Mouse (Mus musculus): ENCODE data around the gene Pi4kb.

The Pi4kb gene

DNA sequence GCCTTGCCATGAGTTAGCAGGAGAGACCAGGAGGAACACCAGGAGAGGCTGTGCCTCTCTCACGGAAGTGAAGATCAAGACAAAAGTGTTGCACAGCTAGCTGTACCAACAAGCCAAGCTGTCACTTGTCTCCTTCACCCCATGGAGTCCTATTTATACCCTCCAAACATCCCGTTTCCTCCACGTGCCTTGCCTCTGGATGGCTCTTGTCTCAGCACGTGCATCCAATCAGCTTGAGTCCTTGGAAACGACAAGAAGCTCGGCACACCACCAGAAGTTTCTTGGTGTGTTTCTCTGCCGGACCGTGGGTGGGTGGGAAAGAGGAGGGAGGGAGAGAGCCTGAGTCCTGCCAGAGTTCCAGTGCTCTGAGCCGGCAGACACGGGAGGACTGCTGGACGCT lies 50.0 kb downstream of the Pi4kb start:
- POLR2A ChIA-PET = interaction anchor here (0.7 to 11.6 kb wide), 37 partner anchors 8 to 250 kb away, joined by 3 to 203 read pairs (median 6); partner anchors contain the start of genes Zfp687 (in 4 of the 4), Pi4kb (in 2 of the 4), Psmd4 (in 2 of the 4) and Vps72 (in 2 of the 4)
- CTCF ChIA-PET = interaction anchor here (0.5 to 1.2 kb wide), 9 partner anchors 8 to 777 kb away, joined by 3 to 5 read pairs (median 3); no protein-coding TSS in a partner anchor

DNA sequence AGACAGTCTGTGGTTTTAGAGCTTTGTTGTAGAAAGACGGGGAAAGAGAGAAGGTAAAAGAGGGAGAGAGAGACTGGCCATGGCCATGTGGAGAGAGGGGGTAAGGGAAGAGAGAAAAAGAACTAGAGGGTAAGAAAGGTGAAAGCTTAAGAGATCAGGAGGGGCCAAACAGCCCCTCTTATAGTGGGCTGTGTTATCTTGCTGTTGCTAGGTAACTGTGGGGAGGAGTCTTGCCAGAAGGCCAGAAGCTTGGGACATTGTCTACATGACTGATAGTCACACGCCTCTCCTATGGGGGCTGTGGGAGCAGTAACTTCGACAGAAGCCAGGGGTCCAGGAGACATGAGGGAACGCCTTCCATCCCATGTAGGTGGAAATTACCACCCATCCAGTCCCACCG lies 50.7 kb downstream of the Pi4kb start:
- CTCF ChIA-PET = interaction anchor here in 3 of 4 experiments (0.5 to 1.2 kb wide), 5 partner anchors 9 to 74 kb away, joined by 3 to 5 read pairs (median 3); no protein-coding TSS in a partner anchor
- POLR2A ChIA-PET = interaction anchor here (0.9 to 11.6 kb wide), 32 partner anchors 8 to 250 kb away, joined by 3 to 203 read pairs (median 6); partner anchors contain the start of genes Zfp687 (in 4 of the 4), Pi4kb (in 2 of the 4), Psmd4 (in 2 of the 4) and Cgn (in 1 of the 4)

GRCm38 (mm10) chr3:95027057-95027645 lies 52.6 kb downstream of the Pi4kb start:
- POLR2A ChIA-PET = interaction anchor here (0.6 to 11.6 kb wide), 27 partner anchors 9 to 174 kb away, joined by 3 to 203 read pairs (median 4); partner anchors contain the start of genes Zfp687 (in 3 of the 4), Pi4kb (in 2 of the 4) and Psmd4 (in 2 of the 4)
- CTCF ChIA-PET = interaction anchor here in 2 of 4 experiments (0.5 to 1.9 kb wide), 5 partner anchors 10 to 84 kb away, joined by 3 to 4 read pairs (median 3); partner anchors contain the start of gene Vps72 (in 1 of the 2)

- CTCF ChIA-PET = interaction anchor here in 3 of 4 experiments (0.5 to 2.1 kb wide), 7 partner anchors 9 to 83 kb away, joined by 3 to 9 read pairs (median 3); partner anchors contain the start of genes Vps72 (in 1 of the 3) and Zfp687 (in 1 of the 3)
- POLR2A ChIA-PET = interaction anchor here in 3 of 4 experiments (0.6 to 11.6 kb wide), 21 partner anchors 11 to 70 kb away, joined by 3 to 203 read pairs (median 4); partner anchors contain the start of genes Zfp687 (in 3 of the 3), Pi4kb (in 2 of the 3) and Psmd4 (in 2 of the 3)
Observed at GRCm38 (mm10) chr3:95027701-95028100, 53.2 kb downstream of the Pi4kb start.

DNA sequence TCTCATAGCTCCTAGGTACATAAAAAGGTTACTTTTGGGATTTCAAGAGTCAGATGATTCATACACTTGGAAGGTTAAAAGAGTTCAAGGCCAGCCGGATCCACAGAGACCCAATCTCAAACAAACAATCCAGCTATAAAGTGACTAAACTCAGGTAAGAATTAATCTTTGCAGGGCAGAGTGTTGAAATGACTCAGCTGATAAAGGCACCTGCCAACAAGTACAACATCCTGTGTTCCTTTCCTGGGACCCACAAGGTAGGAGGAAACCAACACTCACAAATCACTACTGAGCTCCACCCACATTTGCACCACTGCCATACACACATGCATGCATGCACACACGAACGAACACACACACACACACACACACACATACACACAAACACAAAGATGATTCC lies 54.1 kb downstream of the Pi4kb start:
- ChIA-PET POLR2A (interaction anchor here (0.5 to 11.6 kb wide), 25 partner anchors 10 to 634 kb away, joined by 3 to 203 read pairs (median 3); partner anchors contain the start of genes Zfp687 (in 3 of the 4), Gabpb2 (in 1 of the 4), Pi4kb (in 1 of the 4) and Psmd4 (in 1 of the 4)), CTCF (interaction anchor here in 3 of 4 experiments (0.5 to 2.1 kb wide), 11 partner anchors 12 to 144 kb away, joined by 3 to 9 read pairs (median 3); partner anchors contain the start of genes Psmd4 (in 1 of the 3), Tnfaip8l2 (in 1 of the 3) and Zfp687 (in 1 of the 3))

DNA sequence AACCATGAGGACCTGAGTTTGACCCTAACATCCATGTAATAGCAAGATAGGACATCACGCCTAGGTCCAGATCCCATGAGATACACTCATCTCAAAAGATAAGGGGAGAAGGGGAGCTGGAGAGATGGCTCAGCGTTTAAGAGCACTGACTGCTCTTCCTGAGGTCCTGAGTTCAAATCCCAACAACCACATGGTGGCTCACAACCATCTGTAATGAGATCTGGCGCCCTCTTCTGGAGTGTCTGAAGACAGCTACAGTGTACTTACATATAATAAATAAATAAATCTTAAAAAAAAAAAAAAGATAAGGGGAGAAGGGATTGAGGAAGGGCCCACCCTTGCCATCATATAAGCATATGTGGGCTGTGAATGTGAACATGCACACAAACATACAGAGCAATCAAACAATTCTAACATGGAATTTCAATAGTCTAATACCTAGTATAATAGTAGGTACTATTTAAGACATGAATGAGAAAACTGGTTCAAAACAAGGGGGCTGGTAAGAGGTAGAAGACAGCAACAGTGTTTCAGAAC lies 54.8 kb downstream of the Pi4kb start:
- CTCF ChIA-PET = interaction anchor here (0.6 to 2.1 kb wide), 17 partner anchors 11 to 663 kb away, joined by 3 to 9 read pairs (median 3); partner anchors contain the start of genes Psmd4 (in 1 of the 4), Tnfaip8l2 (in 1 of the 4) and Zfp687 (in 1 of the 4)

GRCm38 (mm10) chr3:95029953-95030352 lies 55.4 kb downstream of the Pi4kb start:
- CTCF ChIA-PET = interaction anchor here in 2 of 4 experiments (0.9 to 1.6 kb wide), 4 partner anchors 13 to 82 kb away, joined by 3 to 6 read pairs (median 5); partner anchors contain the start of gene Psmd4 (in 1 of the 2)

More for the DNA sequence above, 54.8 kb downstream of the Pi4kb start:
- POLR2A ChIA-PET = interaction anchor here (0.5 to 11.6 kb wide), 18 partner anchors 13 to 633 kb away, joined by 3 to 203 read pairs (median 4); partner anchors contain the start of genes Zfp687 (in 3 of the 4), Gabpb2 (in 1 of the 4) and Psmd4 (in 1 of the 4)

GRCm38 (mm10) chr3:95041625-95042024 lies 67.1 kb downstream of the Pi4kb start:
- POLR2A ChIA-PET = interaction anchor here (0.5 to 8.6 kb wide), 37 partner anchors 7 to 1461 kb away, joined by 3 to 104 read pairs (median 5); partner anchors contain the start of genes Zfp687 (in 3 of the 4), Pi4kb (in 2 of the 4), Rfx5 (in 1 of the 4) and Sema6c (in 1 of the 4)
- CTCF ChIA-PET = interaction anchor here in 3 of 4 experiments (0.6 to 2.8 kb wide), 5 partner anchors 11 to 645 kb away, joined by 3 to 23 read pairs (median 10); no protein-coding TSS in a partner anchor

More at GRCm38 (mm10) chr3:95029953-95030352, 55.4 kb downstream of the Pi4kb start:
- POLR2A ChIA-PET = interaction anchor here in 2 of 4 experiments (1.1 to 11.6 kb wide), 8 partner anchors 10 to 188 kb away, joined by 3 to 203 read pairs (median 5); partner anchors contain the start of genes Zfp687 (in 2 of the 2) and Gabpb2 (in 1 of the 2)

DNA sequence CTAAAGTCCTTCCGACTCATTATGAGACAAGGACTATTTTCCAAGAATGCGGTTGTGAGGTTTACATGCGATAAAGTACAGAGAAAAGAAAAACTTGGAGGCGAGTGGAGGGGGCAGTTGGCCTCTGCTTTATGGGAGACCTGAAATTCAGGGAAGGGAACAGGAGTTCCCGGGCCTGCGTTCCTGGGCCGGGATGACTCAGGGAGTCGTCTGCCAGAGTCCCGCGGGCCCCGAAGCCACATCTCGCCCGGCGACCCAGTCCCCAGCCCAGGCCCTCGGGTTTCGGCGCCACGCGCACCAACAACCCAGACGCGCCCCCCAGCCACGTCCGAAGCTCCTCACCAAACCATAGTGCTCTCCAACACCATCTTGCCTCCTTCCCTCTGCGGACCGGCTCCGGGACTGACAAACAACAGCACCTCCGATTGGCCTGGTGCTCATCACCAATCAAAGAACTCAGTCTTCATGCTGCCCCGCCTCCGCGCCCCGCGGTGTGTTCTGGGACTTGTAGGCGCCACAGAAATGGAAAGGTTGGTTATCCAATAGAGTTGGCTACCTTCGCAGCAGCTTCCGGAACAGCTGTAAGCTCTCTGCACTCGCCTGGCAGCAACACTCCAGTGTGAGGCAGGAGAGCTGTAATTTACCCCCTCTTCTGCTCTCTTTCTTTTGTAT lies 67.8 kb downstream of the Pi4kb start, which contains the start of gene Psmd4:
Psmd4 (minus strand) TSS at position 449 of the 672 bp plus-strand sequence.
- POLR2A ChIA-PET = interaction anchor here (0.5 to 8.6 kb wide), 53 partner anchors 8 to 1461 kb away, joined by 3 to 104 read pairs (median 4); partner anchors contain the start of genes Zfp687 (in 3 of the 4), Pi4kb (in 2 of the 4), Pip5k1a (in 1 of the 4) and Rfx5 (in 1 of the 4)
- CTCF ChIA-PET = interaction anchor here (0.5 to 2.8 kb wide), 7 partner anchors 10 to 645 kb away, joined by 3 to 23 read pairs (median 6); no protein-coding TSS in a partner anchor

- ChIA-PET POLR2A (interaction anchor here (0.8 to 8.6 kb wide), 47 partner anchors 8 to 461 kb away, joined by 3 to 104 read pairs (median 5); partner anchors contain the start of genes Pi4kb (in 2 of the 4), Zfp687 (in 2 of the 4), Pip5k1a (in 1 of the 4) and Rfx5 (in 1 of the 4)), CTCF (interaction anchor here (0.5 to 2.8 kb wide), 6 partner anchors 10 to 30 kb away, joined by 3 to 23 read pairs (median 8); no protein-coding TSS in a partner anchor)
Observed at GRCm38 (mm10) chr3:95042838-95043229, 68.3 kb downstream of the Pi4kb start.

GRCm38 (mm10) chr3:95043251-95043650 lies 68.7 kb downstream of the Pi4kb start:
- POLR2A ChIA-PET = interaction anchor here (0.9 to 8.6 kb wide), 25 partner anchors 8 to 176 kb away, joined by 3 to 104 read pairs (median 9); partner anchors contain the start of genes Zfp687 (in 2 of the 4), Pip5k1a (in 1 of the 4) and Vps72 (in 1 of the 4)
- CTCF ChIA-PET = interaction anchor here in 3 of 4 experiments (0.6 to 2.8 kb wide), 4 partner anchors 9 to 18 kb away, joined by 3 to 23 read pairs (median 13); no protein-coding TSS in a partner anchor

GRCm38 (mm10) chr3:95046462-95047057 lies 72.0 kb downstream of the Pi4kb start:
- ChIA-PET POLR2A (interaction anchor here in 2 of 4 experiments (0.6 to 16.3 kb wide), 5 partner anchors 8 to 49 kb away, joined by 3 to 234 read pairs (median 5); partner anchors contain the start of gene Zfp687 (in 2 of the 2)), CTCF (interaction anchor here in 1 of 4 experiments (0.6 kb wide), 1 partner anchor 243 kb away, joined by 3 read pairs; no protein-coding TSS in a partner anchor)

GRCm38 (mm10) chr3:95047914-95048313 lies 73.4 kb downstream of the Pi4kb start:
- POLR2A ChIA-PET = interaction anchor here in 1 of 4 experiments (0.8 to 16.3 kb wide), 2 partner anchors 18 to 32 kb away, joined by 3 to 234 read pairs; no protein-coding TSS in a partner anchor
- CTCF ChIA-PET = no interaction called here

DNA sequence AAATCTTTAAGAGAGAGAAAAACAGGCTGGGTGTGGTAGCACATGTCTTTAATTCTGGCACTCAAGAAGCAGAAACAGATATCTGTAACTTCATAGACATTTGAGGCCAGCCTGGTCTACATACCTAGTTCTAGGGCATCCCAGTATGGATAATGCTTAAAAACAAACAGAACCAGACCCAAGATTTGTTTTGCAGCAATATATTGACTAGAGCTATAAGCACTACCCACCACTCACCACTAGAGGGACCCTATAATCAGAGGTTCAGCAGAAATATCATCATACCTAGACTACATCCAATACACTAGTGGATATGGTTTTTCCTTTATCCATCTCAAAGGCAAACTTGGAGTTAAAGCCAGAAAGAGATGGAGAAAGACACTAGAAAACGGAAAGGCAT lies 78.4 kb downstream of the Pi4kb start:
- ChIA-PET POLR2A (interaction anchor here (0.6 to 16.3 kb wide), 38 partner anchors 10 to 1431 kb away, joined by 3 to 234 read pairs (median 4); partner anchors contain the start of genes Psmd4 (in 3 of the 4), Tmod4 (in 2 of the 4), Zfp687 (in 2 of the 4) and Gabpb2 (in 1 of the 4)), CTCF (interaction anchor here (0.6 to 3.8 kb wide), 47 partner anchors 9 to 472 kb away, joined by 3 to 59 read pairs (median 4); partner anchors contain the start of genes Psmd4 (in 4 of the 4), Vps72 (in 2 of the 4), Sema6c (in 1 of the 4) and Tmod4 (in 1 of the 4))

GRCm38 (mm10) chr3:95053701-95054100 lies 79.2 kb downstream of the Pi4kb start:
- ChIA-PET POLR2A (interaction anchor here (0.6 to 16.3 kb wide), 42 partner anchors 8 to 1430 kb away, joined by 3 to 234 read pairs (median 4); partner anchors contain the start of genes Psmd4 (in 3 of the 4), Tmod4 (in 2 of the 4), Zfp687 (in 2 of the 4) and Gabpb2 (in 1 of the 4)), CTCF (interaction anchor here (0.5 to 3.8 kb wide), 68 partner anchors 8 to 292 kb away, joined by 3 to 59 read pairs (median 4); partner anchors contain the start of genes Psmd4 (in 4 of the 4), Tnfaip8l2 (in 3 of the 4), Vps72 (in 2 of the 4) and Selenbp1 (in 1 of the 4))

Measured in embryonic stem cell, embryonic (primary cell).